Mouse (Mus musculus): Measurements from ENCODE around the gene Heatr9. TPM values are rescaled to one million over a fixed set of nuclear protein-coding genes. Genes with fewer than 3 reads are reported as not detected.

Heatr9 gene
- total and polyA plus RNA-seq, 3 experiments, result not detected

DNA sequence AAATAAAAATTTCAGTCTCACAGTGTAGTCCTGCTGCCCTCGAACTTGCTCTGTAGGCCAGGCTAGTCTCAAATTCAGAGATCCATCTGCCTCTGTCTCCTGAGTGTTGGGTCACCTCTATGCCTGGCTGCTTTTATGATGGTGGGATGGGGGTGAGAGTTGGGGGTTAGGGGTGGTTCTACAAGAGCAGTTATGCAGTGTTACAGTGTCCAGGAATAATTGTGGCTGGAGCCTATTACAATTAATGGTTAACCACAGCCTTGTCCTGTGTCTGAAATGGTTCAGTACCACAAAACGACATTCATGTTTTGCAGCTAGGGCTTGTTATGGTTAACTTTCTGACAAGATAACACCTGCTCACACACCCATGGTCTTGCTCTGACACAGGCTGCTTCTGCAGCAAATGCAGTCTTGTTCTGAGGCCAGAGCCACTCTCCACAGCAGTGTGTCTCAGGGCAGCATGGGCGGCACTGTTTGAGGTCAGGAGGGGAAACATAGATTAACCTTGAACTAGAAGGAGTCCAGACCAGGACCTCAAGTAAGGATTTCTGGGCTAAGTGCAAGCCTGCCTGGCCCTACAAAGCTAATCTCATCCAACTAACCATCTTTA, 16.8 kb upstream of the Heatr9 start:
- in situ Hi-C loops (cut with MboI; ENCODE audit: low pct_ligation_motif_present, low pct_unique_long_range_greater_than_20kb, low sequenced_read_pairs), result no loop called here
- Histone ChIP-seq H3K9me3 (replicated peaks; ENCODE audit: low read length) (peaks cover 6% of the 10 kb centered on the region), H3K4me3 (replicated peaks in 1 of 3; ENCODE audit: low read depth in 2 of 3, low read length in 2 of 3, poor library complexity in 1 of 3) (no peak overlapping the region), H3K27ac (ENCODE audit: insufficient read depth, low read depth) (no peak overlapping the region), H3K79me2 (replicated peaks; ENCODE audit: control insufficient read depth, extremely low read depth, insufficient read depth, poor library complexity, severe bottlenecking) (no peaks in the 10 kb centered on the region), H3K36me3 (replicated peaks in 1 of 2; ENCODE audit: control insufficient read depth in 1 of 2, insufficient read depth in 1 of 2, low read length in 1 of 2) (peaks cover 0 to 6% of the 10 kb centered on the region in 2 experiments), H3K4me2 (ENCODE audit: insufficient read depth, low read depth, poor library complexity, severe bottlenecking) (no peak overlapping the region), H3K4me1 (ENCODE audit: control insufficient read depth in 1 of 2, insufficient read depth in 2 of 2) (peaks cover 22 to 54% of the 10 kb centered on the region in 2 experiments), H3K9ac (ENCODE audit: insufficient read depth, low read depth) (no peak overlapping the region), H3K27me3 (replicated peaks) (no peaks in the 10 kb centered on the region)
- TF ChIP-seq KAT2A (IDR thresholded peaks at IDR 0.05; ENCODE audit: insufficient replicate concordance, low read length), result no peak
- no peak for TF ChIP-seq E2F4 (IDR thresholded peaks at IDR 0.05; ENCODE audit: insufficient replicate concordance, low read depth, low read length)
- TF ChIP-seq BHLHE40 (IDR thresholded peaks at IDR 0.05; ENCODE audit: low read depth, low read length), result no peak
- dilution Hi-C loops (cut with MboI; ENCODE audit: extremely low pct_ligation_motif_present, extremely low pct_unique_long_range_greater_than_20kb, low sequenced_read_pairs), result no loop called here
- DNase-seq (ENCODE audit: extremely low read depth), result no peak

DNA sequence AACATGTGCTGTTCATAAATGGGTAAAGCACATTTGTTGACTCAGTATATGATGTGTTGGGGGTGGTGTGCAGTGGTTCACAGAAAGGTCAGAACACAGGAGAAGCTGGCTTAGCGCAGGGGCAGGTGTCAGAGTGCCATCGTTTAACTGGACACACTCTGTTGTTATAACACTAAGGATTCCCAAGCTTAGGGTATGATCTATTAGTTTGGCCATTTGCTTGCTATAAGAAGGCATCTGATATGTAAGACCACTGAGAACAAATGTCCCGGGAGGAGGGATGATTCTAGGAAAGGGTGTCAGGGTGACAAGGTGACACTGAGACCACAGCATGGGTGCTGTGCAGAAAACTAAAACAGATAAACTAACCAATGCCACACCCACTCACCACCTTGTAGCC, 14.9 kb upstream of the Heatr9 start:
- no peak for TF ChIP-seq NRF1 (IDR thresholded peaks at IDR 0.05; ENCODE audit: low read depth, low read length)
- no peak for TF ChIP-seq ELF1 (IDR thresholded peaks at IDR 0.05; ENCODE audit: low read depth, low read length)
- no peak for TF ChIP-seq BHLHE40 (IDR thresholded peaks at IDR 0.05; ENCODE audit: low read depth, low read length)
- no peak for TF ChIP-seq PAX5 (IDR thresholded peaks at IDR 0.05; ENCODE audit: low read length)
- TF ChIP-seq UBTF (IDR thresholded peaks at IDR 0.05; ENCODE audit: low read depth, low read length), result no peak
- TF ChIP-seq TCF12 (IDR thresholded peaks at IDR 0.05; ENCODE audit: low read depth, low read length), result no peak
- dilution Hi-C loops (cut with MboI; ENCODE audit: extremely low pct_ligation_motif_present, extremely low pct_unique_long_range_greater_than_20kb, low sequenced_read_pairs), result no loop called here
- no peaks in the 10 kb centered on the region for H3K36me3 ChIP-seq (replicated peaks in 1 of 2; ENCODE audit: control insufficient read depth in 1 of 2, insufficient read depth in 1 of 2, low read length in 1 of 2)
- in situ Hi-C loops (cut with MboI; ENCODE audit: low pct_ligation_motif_present, low pct_unique_long_range_greater_than_20kb, low sequenced_read_pairs), result no loop called here
- no peak overlapping the region for H3K4me2 ChIP-seq (ENCODE audit: insufficient read depth, low read depth, poor library complexity, severe bottlenecking)
- no peaks in the 10 kb centered on the region for H3K9me3 ChIP-seq (replicated peaks; ENCODE audit: low read length)
- no peak overlapping the region for H3K27ac ChIP-seq (ENCODE audit: insufficient read depth, low read depth)
- no peaks in the 10 kb centered on the region for H3K79me2 ChIP-seq (replicated peaks; ENCODE audit: control insufficient read depth, extremely low read depth, insufficient read depth, poor library complexity, severe bottlenecking)
- peaks cover 32 to 68% of the 10 kb centered on the region in 2 experiments for H3K4me1 ChIP-seq (ENCODE audit: control insufficient read depth in 1 of 2, insufficient read depth in 2 of 2)
- H3K9ac ChIP-seq (ENCODE audit: insufficient read depth, low read depth), result no peak overlapping the region
- no peaks in the 10 kb centered on the region for H3K27me3 ChIP-seq (replicated peaks)
- no peak overlapping the region for H3K4me3 ChIP-seq (replicated peaks in 1 of 3; ENCODE audit: low read depth in 2 of 3, low read length in 2 of 3, poor library complexity in 1 of 3)
- no peak for DNase-seq (ENCODE audit: extremely low read depth)

DNA sequence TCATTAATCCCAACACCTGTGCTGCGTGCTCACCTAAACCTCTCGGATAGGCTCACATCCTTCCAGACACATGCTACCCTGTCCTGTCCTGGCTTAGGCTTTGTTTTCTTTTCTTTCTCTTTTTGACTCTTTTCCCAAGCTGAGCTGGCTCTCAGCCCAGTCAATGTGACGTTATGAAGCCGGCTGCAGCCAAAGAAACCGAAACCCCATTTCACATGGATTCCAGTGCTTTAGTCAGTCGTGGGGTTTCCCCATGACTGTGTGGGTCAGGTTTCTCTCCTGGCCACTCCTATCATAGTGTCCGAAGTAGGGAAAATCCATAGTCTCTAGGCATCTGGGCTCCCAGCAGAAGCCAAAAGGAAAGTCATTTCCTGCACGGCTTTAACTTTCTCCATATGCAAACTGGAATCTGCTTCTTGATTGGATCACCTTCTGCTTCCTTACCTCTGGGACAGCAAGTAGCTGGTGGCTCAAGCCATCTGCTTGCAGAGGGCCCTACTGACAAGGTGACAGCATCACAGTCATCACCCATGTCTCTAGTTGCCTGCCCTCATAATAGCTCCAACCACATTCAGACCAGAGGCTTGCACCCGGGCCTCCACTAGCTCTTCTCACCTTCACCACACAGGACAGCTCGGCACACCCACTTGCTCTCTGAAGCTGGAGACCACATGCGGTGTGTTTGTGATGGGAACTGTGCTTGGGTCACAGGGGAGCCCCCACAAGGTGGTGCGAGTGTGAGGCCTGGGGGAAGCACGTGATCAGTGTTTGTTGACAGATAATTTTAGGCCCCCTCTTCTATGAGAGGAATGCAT, 12.8 kb upstream of the Heatr9 start:
- Histone ChIP-seq H3K27ac (ENCODE audit: insufficient read depth, low read depth) (peak overlapping the region; percentile 65), H3K27me3 (replicated peaks) (no peaks in the 10 kb centered on the region), H3K9me3 (replicated peaks; ENCODE audit: low read length) (no peaks in the 10 kb centered on the region), H3K4me2 (ENCODE audit: insufficient read depth, low read depth, poor library complexity, severe bottlenecking) (peak overlapping the region; percentile 73), H3K4me3 (replicated peaks in 1 of 3; ENCODE audit: low read depth in 2 of 3, low read length in 2 of 3, poor library complexity in 1 of 3) (peak overlapping the region; percentile 0 to 41 (median 14)), H3K9ac (ENCODE audit: insufficient read depth, low read depth) (0 out of 2 replicates have a peak overlapping the region, but pooled peaks have one; percentile 5), H3K79me2 (replicated peaks; ENCODE audit: control insufficient read depth, extremely low read depth, insufficient read depth, poor library complexity, severe bottlenecking) (no peaks in the 10 kb centered on the region), H3K36me3 (replicated peaks in 1 of 2; ENCODE audit: control insufficient read depth in 1 of 2, insufficient read depth in 1 of 2, low read length in 1 of 2) (peaks cover 0 to 8% of the 10 kb centered on the region in 2 experiments), H3K4me1 (ENCODE audit: control insufficient read depth in 1 of 2, insufficient read depth in 2 of 2) (peaks cover 39 to 66% of the 10 kb centered on the region in 2 experiments)
- DNase-seq (ENCODE audit: extremely low read depth), result peak; percentile 85
- dilution Hi-C loops (cut with MboI; ENCODE audit: extremely low pct_ligation_motif_present, extremely low pct_unique_long_range_greater_than_20kb, low sequenced_read_pairs) (no loop called here), in situ Hi-C loops (cut with MboI; ENCODE audit: low pct_ligation_motif_present, low pct_unique_long_range_greater_than_20kb, low sequenced_read_pairs) (no loop called here)
- TF ChIP-seq KAT2A (IDR thresholded peaks at IDR 0.05; ENCODE audit: insufficient replicate concordance, low read length), result no peak
- TF ChIP-seq MEF2A (IDR thresholded peaks at IDR 0.05; ENCODE audit: borderline replicate concordance, low read depth, low read length), result peak; percentile 65
- TF ChIP-seq BHLHE40 (IDR thresholded peaks at IDR 0.05; ENCODE audit: low read depth, low read length), result peak; percentile 98
- TF ChIP-seq SIN3A (IDR thresholded peaks at IDR 0.05; ENCODE audit: low read length), result peak; percentile 85
- peak; percentile 52 for TF ChIP-seq USF2 (conservative IDR thresholded peaks at IDR 0.05; ENCODE audit: low read depth, low read length)
- TF ChIP-seq UBTF (IDR thresholded peaks at IDR 0.05; ENCODE audit: low read depth, low read length), result 0 out of 2 replicates have a peak, but pooled peaks have one; percentile 30
- 0 out of 2 replicates have a peak, but pooled peaks have one; percentile 10 for TF ChIP-seq TBP (conservative IDR thresholded peaks at IDR 0.05; ENCODE audit: low read depth, low read length)
- no peak for TF ChIP-seq NRF1 (IDR thresholded peaks at IDR 0.05; ENCODE audit: low read depth, low read length)
- peak; percentile 57 for TF ChIP-seq JUN (IDR thresholded peaks at IDR 0.05; ENCODE audit: insufficient read depth, low read depth, low read length)
- TF ChIP-seq CHD2 (IDR thresholded peaks at IDR 0.05; ENCODE audit: low read length), result peak; percentile 65
- TF ChIP-seq E2F4 (IDR thresholded peaks at IDR 0.05; ENCODE audit: insufficient replicate concordance, low read depth, low read length), result no peak
- TF ChIP-seq GABPA (IDR thresholded peaks at IDR 0.05; ENCODE audit: insufficient replicate concordance, low read depth, low read length), result no peak
- no peak; a peak in 2 of 4 replicates for TF ChIP-seq CTCF (conservative IDR thresholded peaks at IDR 0.05 in 1 of 2, IDR thresholded peaks at IDR 0.05 in 1 of 2; ENCODE audit: low read depth in 2 of 2, low read length in 2 of 2)
- TF ChIP-seq HCFC1 (IDR thresholded peaks at IDR 0.05; ENCODE audit: low read depth, low read length), result 0 out of 2 replicates have a peak, but pooled peaks have one; percentile 8
- TF ChIP-seq PAX5 (IDR thresholded peaks at IDR 0.05; ENCODE audit: low read length), result no peak
- peak; percentile 84 for TF ChIP-seq MXI1 (IDR thresholded peaks at IDR 0.05; ENCODE audit: low read depth, low read length)
- 0 out of 2 replicates have a peak, but pooled peaks have one; percentile 49 for TF ChIP-seq MAZ (IDR thresholded peaks at IDR 0.05; ENCODE audit: low read depth, low read length)
- TF ChIP-seq ZMIZ1 (IDR thresholded peaks at IDR 0.05; ENCODE audit: low read depth, low read length), result 0 out of 2 replicates have a peak, but pooled peaks have one; percentile 55
- TF ChIP-seq ELF1 (IDR thresholded peaks at IDR 0.05; ENCODE audit: low read depth, low read length), result peak; percentile 51

Data from CH12.LX (cell line).